Mouse (Mus musculus) cerebellum, adult 11 months (tissue): Measurements from ENCODE around the gene Olfr332.
A peak's percentile ranks its signal among the peaks of the same experiment; 100 is the strongest.
"Not testable (repeated sequence)": the region's sequence is repeated elsewhere in the genome, so short reads cannot be mapped to it uniquely, and the experiment has no call there.

Experiments
- DNase-seq: peaks from one replicate; pipeline ENCODE4 v3.0.0; 2022

Olfr332 gene

GRCm38 (mm10) chr11:58492455-58492854 lies at the start of gene Olfr332:
TSS of gene Olfr332 (minus strand) at chr11:58492555.
- DNase-seq: no peak

- not testable (repeated sequence) for DNase-seq
Observed at GRCm38 (mm10) chr11:58534736-58535135, 42.4 kb upstream of the Olfr332 start, which contains the start of gene Olfr330. TSS of gene Olfr330 (minus strand) at chr11:58534836.

- DNase-seq: peak; percentile 3
Observed at GRCm38 (mm10) chr11:58519756-58520155, 27.4 kb upstream of the Olfr332 start.

- DNase-seq: peak; percentile 48
Observed at GRCm38 (mm10) chr11:58518916-58519315, 26.6 kb upstream of the Olfr332 start.

GRCm38 (mm10) chr11:58509058-58509457 lies 16.7 kb upstream of the Olfr332 start:
- DNase-seq: not testable (repeated sequence)

- not testable (repeated sequence) for DNase-seq
Observed at GRCm38 (mm10) chr11:58502472-58502871, 10.1 kb upstream of the Olfr332 start, which contains the start of gene Olfr331. TSS of gene Olfr331 (minus strand) at chr11:58502572.

GRCm38 (mm10) chr11:58499290-58499689 lies 6.9 kb upstream of the Olfr332 start:
- no peak for DNase-seq

GRCm38 (mm10) chr11:58498761-58499160 lies 6.4 kb upstream of the Olfr332 start:
- no peak for DNase-seq

- no peak for DNase-seq
Observed at GRCm38 (mm10) chr11:58462170-58462569, 30.2 kb downstream of the Olfr332 start, which contains the start of gene Olfr30. TSS of gene Olfr30 (minus strand) at chr11:58462270.

GRCm38 (mm10) chr11:58453592-58453991 lies 38.8 kb downstream of the Olfr332 start:
- DNase-seq: no peak

GRCm38 (mm10) chr11:58452759-58453158 lies 39.6 kb downstream of the Olfr332 start, which contains the start of gene Lypd9:
TSS of gene Lypd9 (minus strand) at chr11:58452923.
- no peak for DNase-seq
